Mouse (Mus musculus) MN1 (cell line): ENCODE measurements at regions not wholly inside any gene's neighbourhood (a gene's known extent, or its start where the extent isn't known, plus 50 kb on each side); places are given as distances from the start of the nearest gene placed in this dataset.

Source experiments
- DNase-seq: peaks from one replicate; pipeline ENCODE4 v3.0.0-alpha.2; 2016; ENCODE audit warnings: low spot score

DNA sequence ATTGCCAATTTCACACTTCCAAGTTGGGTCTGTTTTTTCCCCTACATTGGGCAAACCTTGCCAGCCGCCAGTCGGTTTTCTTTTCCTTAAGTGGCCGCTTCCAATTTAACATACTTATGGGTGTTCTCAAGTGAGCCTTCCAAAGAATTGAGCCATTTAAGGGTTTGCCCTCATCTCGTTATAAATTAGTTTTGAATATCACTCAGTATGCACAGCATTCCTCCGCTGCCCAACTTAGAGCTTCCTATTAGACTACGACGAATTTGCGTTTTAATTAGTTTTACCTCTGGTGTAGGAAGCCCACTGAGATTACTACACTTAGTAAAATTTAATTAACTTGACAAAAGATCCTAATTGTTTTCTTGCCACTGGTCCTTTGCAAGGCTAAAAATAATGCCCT, 209.9 kb downstream of the Cdh11 start:
- peak; percentile 31 for DNase-seq

DNA sequence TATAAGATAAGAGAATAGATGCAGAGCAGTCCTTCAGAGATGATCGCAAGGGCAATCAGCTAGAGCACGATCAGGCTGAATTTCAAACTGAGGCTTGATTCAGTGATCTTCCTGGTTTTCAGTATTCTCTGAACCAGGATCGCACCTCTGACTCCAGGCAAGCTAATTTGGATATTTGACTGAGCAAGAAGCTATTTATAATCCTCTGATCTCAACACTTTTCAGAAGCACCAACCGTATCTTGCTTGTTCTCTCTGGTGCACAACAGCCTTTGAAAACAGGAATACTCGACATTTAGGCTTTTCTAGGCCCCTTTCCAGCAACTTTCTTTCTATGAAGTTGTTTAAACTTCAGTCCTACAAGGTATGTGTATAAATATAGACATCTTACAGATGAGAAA, 217.7 kb downstream of the Cdh11 start:
- DNase-seq = no peak

DNA sequence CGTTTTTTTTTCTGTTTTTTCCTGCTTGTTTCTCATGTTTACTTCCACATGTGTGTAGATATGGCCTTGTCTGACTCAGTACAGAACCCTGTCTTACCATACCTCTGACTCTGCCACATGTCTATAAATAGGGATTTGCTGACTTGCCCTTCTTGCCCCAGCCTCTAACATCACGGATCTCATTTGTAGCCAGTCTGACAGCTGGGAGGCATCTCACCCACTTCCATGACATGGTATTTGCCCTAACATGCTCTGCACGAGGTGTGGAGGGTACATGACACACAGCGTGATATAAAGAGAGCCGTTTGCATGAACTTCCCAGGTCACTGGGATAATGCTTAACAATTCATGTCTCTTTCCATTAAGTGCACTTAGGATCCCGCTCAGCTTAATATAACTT, 231.2 kb downstream of the Cdh11 start:
- peak; percentile 30 for DNase-seq

DNA sequence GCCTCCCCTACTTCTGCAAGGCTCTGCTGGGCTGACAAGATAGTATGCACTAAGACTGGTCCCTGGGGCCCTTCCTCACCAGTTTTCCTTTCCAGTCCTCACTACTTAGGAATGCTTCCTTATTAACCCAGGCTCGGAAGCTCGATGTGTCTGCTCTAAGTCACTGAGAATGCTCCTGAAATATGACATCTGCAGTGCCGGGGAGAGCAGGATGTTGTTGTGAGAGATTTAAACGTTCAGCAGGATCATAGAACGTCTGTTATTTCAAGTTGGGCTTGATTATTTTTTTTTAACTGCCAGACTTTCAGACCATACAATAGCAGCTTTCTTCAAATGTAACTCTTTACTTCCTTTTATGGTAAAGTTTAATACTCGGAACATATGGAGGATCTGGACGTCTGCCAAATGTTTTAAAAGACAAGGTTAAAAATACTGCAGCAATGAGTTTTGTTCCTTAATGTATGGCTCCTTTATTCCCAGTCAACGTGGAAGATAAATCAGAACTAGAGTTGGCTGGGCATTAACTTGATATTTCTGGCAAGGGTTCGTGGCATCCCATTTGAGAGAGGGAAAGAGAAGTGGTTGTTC, 232.0 kb downstream of the Cdh11 start:
- DNase-seq = peak; percentile 84

DNA sequence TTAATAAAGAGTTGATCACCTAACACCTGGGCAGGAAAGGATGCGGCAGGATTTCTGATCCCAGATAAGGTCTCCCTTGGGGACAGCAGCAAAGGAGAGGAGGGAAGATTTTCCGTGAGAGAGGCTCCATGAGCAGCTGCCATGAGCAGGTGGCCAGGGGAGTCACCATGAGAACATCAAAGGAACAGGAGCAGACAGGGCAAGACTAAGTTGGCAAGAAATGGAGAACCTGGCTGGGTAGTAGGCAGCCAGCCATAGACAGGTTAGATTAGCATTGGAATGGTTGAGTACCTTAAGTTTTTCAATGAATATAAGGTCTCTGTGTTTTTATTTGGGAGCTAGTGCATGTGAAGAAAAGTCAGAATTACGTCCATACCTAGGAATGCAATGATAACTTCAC, 246.6 kb downstream of the Cdh11 start:
- no peak for DNase-seq

DNA sequence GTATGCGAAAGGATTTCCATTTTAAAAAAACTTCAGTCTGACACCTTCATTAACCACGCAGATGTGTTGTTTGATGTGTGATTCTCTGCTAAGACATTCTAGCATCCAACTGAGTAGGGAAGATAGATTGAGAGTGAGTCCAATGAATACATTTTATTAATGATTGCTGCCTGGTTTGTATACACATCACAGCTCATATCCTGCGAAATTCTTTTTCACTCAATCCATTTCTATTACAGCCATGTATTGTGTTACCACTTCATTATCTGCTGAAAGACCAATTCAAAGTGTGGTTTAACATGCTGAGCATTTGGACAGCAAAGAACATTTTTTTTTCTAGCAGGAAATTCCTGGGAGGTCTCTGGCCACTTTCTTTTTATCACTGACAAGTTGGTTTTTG, 247.4 kb downstream of the Cdh11 start:
- no peak for DNase-seq

DNA sequence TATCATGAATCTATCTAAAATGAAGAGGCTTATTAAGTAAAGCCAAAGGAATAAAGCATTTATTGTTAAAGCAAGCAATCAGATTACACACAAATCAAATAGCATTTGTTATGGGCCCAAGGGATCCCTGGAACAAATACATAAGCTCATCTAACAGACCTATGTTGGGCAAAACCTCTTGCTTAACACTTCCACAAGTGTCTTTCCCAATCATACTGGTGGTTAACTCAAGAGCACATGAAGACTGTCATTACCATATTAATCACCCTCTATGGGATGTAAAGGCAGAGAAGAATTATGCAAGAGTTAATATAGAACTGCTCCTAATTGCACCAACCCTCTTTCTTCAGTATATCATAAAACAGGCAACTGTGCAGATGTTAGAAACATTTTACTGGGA, 267.0 kb downstream of the Cdh11 start:
- no peak for DNase-seq

DNA sequence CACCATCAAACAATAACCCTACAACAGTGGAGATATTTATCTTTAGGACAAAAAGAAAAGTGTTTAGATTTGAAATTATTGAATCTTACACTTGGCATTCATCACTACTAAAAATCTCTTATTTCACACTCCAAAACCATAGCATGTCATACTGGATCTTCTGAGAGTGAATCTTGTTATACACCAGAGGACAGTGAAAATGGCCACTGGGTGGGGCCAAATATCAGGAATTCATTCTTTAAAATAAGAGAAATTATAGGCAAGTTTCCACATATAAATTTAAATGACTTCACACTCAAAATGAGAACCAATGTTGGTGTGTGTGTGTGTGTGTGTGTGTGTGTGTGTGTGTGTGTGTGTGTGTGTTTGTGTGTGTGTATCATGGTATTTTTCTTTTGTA, 269.7 kb downstream of the Cdh11 start:
- DNase-seq = no peak

DNA sequence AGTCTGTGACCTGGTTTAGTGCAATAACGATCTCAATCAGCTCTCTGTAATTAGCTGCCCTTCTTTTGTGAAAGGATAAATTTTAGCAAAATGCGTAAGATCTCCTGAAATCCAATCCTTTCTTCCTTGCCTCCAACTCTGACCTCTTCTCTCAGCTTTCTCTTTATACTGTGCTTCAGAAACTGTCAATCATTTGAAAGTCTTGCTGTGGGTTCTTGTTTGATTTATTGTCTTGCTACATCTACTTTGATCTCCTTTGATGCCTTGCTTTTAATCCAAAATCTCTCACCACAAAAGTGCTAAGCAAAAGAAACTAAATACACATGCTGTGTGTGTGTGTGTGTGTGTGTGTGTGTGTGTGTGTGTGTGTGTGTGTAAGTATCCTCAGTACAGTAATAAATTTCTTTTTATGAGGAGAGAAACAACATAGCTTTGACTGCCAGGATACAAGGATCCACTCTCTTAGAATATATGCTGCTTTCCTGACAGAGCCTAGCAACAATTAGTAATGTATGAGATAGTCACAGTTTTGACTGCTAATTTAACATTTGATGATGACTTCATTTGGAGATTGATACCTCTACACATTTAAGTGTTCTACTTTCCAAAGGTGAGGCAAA, 270.5 kb downstream of the Cdh11 start:
- DNase-seq = no peak

DNA sequence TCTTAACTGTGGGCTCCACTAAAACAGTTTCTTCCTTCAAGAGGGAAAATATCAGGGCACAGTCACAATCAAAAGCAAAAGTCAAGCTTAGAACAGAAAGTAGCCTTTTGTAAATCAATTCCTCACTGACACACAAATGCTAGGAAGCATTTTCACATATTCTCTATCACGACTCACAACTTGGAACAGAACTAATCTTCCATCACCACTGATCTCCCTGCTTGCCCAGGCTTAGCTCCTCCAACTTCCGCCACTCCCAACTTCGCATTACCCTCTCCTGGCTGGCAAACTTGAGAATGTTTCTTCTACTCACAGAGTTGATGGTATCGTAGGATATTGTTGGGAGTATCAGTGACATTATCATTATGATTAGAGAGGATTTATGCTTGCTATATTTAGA, 284.7 kb downstream of the Cdh11 start:
- DNase-seq = no peak

DNA sequence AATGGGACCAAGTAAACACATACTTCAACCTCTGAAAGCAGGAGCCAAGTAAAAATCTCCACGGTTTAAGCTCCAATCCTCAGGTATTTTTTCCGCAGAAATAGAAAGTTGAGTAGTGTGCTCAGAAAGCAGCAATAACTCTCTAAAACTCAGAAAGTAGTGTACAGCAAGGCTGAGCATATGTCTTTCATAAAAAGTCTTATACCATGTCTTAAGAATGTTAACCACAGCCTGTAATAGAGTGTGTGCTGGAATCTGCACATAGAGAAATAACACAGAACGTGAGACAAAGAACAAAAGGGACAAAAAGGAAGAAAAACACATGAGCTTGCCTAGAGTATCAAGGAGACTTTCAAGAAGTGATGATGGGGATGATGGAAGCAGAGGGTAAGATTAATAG, 285.2 kb downstream of the Cdh11 start:
- DNase-seq = no peak

DNA sequence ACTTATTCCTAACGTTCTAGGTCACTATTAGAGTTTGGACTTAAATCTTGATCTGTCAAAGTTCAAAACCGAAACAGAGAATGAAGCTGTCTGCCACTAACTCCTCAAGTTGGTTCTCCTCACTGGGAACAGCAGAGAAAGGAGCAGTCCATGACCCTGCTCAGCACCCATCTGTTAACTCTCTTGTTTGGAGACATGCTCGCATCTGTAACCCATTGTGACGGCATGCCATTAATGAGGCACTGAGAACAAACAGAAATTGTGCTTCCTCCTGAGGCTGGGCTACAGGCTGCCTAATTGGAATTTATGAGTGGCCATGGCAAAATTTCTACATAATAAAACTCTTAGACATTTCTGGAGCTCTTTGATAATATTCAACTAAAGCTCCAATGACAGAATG, 286.4 kb downstream of the Cdh11 start:
- DNase-seq = no peak

DNA sequence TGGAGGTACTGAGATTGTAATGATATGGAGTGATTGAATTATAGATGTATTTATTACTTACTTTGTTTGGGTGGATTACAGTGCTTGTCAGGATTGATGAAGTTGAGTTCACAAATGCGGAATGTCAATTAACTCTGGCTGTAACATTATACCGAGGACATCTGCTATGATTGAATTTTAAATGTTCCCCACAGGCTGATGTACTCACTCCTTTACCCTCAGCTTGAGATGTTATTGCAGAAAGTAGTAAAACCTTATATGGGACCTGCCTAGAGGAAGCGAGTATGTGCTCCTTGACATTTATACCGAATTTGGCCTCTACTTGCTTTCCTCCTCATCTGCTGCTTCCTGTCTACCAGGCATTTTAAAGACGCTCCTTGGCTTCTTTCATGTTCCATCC, 288.3 kb downstream of the Cdh11 start:
- peak; percentile 23 for DNase-seq

DNA sequence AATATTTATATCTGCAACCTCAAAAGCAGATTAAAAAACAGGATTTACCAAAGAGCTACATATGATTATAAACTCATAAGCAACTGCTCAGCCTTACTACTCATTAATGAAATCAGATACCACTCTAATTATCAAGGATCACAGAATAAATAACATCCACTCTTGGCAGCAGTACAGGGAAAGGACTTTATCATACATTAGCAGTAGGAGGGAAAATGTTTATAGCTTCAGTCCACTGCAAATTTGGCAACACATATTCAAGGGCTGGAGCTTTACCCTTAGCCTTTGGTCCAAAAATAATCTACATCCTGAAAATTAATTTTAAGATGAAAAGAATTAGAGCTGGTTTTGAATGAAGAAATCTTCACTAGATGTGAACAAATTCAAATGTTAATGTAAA, 288.7 kb downstream of the Cdh11 start:
- no peak for DNase-seq

DNA sequence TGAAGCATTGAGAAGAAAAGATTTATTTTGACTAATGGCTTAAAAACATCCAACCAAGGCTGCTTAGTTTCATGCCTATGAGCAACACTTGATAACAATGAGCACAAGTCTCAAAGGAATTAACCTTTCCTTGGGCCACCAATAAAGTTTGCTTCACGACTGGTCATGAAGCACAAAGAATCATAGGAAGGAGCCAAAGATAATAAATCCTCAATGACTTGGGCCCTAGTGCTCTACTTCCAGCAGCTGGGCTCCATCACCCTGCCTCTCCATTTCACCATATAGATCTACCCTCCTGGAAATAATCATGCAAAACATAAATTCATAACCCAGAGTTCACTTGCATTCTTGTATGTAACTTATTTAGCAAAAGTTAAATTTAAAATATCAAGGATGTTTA, 289.4 kb downstream of the Cdh11 start:
- no peak for DNase-seq

DNA sequence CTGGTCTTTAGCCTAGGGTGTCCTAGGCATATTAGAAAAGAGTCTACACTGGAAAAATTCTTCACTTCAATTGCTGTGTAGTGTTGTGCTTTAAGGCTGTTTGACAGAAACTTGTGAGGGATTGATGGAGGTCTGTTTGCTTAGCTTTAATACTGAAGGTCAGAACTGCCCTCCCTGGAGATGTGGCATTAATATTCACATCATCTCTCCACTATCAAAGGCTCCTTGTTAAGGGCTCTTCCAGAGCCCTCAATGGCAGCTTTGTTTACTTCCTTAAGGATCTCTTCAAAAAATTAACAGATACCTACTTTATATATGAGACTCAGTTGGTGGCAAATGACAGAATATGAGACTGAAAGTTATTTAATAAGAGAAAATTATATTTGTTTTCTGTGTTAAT, 294.4 kb downstream of the Cdh11 start:
- no peak for DNase-seq

DNA sequence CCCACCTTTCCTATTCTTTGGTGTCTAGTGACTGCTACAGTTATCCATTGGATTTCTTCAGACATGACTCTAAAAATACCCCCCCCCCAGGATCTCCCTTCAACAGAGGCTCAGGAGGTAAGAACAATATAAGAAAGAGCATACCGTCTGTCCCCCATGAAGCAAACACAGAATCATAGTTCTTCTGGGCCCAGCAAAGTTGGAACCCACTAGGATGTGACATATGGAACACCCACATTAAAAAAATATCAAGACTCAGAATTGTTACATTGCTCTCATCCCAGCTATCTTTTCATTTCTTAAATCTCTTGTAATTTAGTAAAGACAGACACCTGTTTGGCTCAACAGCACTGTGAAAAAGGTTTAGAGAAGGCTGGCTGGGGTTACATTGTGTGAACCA, 297.2 kb downstream of the Cdh11 start:
- no peak for DNase-seq

DNA sequence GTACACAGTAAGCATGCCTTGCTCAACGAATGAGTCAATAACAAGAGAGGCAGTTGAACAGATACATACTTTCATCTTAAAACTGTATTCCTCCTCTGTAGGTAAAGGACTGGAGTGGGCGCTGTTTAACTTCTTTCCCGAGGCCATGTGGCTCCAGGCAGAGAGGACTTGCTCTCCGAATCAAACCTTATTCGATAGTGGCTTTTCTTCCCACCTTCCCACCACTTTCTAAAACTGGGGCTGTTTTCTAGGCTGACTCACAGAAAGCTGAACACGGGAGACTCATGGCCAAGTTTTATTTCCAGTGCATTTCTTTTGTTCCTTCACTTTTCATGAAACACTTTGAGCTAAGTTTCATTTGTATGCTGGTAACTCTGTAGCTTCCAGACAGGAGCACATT, 297.6 kb downstream of the Cdh11 start:
- DNase-seq = no peak

DNA sequence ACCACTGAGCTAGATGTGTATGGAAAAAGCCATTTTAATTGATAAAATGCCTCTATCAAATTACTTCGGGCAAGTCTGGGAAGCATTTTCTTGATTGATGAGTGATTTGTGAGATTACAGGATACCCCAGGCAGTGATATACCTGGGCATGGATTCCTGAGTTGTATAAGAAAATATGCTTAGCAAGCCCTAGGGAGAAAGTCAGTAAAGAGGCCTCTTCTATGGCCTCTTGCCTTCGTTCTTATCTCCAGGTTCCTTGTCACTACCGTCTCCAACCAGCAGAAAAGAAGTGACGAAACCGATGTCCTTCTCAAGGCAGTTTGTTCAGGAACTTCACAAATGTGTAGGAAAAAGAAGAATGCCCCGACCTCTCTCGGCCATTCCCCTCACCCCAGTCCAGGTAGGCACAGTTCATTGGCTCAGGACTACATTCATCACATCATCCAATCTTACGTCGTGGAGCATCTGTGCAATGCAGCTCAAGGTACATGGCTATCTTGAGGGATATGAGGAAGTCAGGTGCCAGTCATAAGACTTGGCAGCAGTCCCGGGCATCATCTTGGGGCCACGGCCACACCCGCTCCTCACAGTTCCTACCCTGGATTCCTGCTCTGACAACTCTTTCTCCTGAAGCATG, 310.2 kb downstream of the Cdh11 start:
- DNase-seq = no peak

DNA sequence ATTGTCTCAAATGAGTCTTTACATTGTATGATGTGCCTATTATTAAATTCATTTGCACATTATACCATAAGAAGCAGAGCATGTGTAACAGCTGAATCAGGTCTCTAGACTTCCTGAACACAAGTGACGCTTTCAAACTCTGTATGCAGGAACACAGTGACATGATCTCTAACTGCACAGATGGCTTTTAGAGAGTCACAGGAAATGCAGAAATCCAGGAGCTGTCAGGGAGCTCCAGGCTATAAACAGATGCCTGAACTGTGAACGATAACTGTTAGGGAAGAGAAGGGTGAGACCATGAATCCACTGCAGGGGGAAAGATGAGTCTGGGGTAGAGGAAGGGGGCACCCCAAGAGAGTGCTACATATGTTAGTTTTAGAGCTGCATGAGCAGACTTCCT, 311.2 kb downstream of the Cdh11 start:
- no peak for DNase-seq

DNA sequence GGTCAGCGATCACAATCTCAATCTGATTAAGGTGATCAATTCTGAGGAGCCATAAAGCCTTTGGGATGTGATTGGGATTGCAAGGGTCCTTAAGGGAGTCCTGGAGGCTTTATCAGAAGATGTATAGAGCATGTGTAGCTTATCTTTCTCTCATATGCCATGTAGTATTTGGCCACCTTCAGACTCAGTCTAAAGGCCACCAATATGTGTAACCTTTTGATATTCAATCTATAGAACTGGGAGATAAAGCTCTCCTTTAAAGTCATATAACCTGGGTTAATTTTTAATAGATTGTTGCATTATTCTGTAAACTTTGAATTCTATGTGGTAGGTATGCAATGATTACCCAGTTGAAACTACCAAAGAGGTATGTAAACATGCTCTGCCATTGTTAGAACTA, 314.1 kb downstream of the Cdh11 start:
- DNase-seq = no peak

DNA sequence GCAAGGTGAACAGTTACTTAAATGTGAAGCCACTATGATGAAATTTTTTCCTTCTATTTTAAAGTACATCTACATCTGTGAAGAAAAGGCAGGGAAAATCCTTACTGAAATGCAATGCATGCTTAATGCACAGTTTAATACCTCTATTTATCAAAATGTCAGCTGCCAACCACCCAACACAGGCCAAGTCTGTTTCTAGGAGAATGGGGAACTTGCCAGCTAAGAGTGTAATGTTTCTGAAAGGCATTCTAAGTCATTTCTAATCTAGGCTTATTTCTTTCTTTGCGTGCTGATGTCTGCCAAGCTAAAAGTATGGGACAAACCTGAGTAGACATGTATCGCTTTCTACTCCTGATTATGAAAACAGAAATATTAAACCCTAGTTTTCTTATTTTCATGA, 322.8 kb downstream of the Cdh11 start:
- no peak for DNase-seq

DNA sequence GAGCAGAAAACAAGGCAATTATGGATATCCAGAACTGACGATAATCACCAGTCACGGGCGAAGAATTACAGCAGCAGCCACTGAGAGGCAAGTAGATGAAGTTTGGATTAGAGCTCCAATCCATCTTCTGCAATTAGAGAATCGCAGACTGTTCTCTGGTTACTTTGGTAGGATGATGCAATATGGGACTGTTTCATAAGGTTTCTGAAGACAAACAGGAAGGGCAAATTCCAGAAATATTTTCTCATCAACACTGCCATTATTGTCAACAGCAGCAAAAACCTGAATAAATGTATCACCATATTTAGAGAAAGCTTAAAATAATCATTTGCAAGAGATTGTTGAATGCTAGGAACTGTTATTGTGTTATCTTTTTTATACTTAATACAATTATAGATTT, 342.4 kb downstream of the Cdh11 start:
- peak; percentile 15 for DNase-seq

DNA sequence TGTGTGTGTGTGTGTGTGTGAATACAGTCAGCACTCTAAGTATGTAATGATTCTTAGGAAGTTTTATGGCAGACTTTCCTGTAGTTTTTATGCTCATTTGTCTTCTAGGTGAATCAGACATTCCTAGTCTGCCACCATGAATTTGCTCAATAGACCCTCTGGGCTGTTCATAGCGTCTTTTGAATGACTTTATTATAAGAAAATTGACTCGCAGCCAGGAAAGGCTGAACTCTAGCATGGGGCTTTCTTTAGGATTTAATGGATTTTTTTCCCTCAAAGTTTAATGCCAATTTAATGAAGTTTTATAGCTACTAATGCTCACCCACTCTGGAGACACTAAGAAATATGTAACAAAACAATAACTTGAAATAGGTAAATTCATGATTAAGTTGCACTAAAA, 363.6 kb downstream of the Cdh11 start:
- no peak for DNase-seq
